Mouse (Mus musculus) lung, postnatal 36 days (tissue): ENCODE data around the gene Ifit3.
"Not testable (repeated sequence)": the region's sequence is repeated elsewhere in the genome, so short reads cannot be mapped to it uniquely, and the experiment has no call there.

ENCODE experiments used
- DNase-seq: peaks from one replicate; pipeline ENCODE4 v3.0.0; 2022; ENCODE audit warnings: mixed read lengths

The Ifit3 gene

DNA sequence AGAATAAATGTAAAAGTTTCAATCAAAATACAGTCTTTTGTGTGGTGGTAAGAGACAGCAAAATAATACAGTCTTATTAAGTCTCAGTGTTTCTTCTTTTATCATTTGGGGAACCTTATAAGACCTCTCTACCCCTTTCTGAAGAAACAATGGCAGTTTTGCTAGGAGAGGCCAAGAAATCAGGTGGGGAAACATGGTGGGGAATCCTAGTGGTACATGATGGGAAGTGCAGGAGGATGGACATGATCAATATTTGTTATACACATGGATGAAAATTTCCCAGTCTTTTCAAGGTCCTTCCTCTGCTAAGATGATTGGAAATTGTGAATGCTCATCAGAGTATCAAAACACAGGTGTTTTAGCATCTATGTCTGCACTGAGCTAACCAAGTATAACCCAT is 5.6 kb downstream of the Ifit3 start:
- DNase-seq = no peak

DNA sequence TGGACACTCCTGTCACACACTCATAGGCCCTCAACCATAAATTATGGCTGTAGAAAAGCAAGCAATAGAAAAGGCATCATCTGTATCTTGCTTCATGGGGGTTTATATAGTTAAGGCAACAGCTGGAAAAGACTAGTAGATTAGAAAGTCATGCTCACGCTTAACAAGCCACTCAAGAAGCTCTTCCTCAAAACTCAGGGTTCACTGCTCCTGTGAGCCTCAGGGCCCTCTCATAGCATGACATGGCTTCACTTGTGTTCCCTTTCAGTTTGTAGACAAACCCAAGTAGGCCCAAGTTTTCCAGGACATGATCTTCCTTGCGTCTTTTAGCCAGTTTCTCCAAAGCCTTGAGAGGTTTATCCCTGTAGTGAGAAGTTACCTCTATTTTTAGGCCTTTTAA is 10.1 kb downstream of the Ifit3 start:
- DNase-seq = no peak

DNA sequence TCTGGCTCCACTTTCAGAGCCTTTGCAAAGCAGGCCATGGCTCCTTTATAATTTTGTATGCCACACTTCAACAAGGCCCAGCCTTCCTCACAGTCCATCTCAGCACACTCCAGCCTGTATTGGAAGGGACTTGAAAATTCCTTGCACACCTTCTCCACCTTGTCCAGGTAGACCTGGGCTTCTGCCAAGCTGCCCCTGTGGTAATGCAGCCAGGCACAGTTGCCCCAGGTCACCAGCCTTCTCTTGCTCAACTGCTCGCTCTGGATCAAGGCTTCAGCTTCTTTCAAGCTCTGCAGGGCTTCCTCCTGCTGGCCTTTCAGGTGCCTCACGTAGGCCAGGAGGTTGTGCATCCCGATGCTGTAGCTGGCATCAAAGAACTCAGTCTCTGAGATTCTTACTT is 11.2 kb downstream of the Ifit3 start:
- peak; percentile 42 for DNase-seq

DNA sequence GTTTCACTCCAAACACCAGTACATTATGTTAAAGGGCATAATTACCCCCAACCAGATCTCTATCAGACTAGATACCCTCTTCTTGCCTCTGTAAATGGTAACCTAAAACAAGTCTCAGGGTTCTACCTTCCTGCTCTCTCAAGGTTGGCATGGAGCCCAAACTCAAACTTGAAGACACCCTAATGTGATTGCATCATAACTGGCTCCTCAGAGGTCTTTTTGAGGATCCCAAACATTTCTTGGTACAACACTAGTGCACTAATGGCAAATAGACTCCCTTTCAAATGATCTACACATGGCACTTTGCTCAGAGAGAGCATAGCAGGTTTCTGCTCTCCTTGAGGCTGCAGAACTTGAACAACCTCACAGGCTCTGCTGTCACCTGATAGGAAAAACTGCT is 13.5 kb downstream of the Ifit3 start:
- DNase-seq = no peak

DNA sequence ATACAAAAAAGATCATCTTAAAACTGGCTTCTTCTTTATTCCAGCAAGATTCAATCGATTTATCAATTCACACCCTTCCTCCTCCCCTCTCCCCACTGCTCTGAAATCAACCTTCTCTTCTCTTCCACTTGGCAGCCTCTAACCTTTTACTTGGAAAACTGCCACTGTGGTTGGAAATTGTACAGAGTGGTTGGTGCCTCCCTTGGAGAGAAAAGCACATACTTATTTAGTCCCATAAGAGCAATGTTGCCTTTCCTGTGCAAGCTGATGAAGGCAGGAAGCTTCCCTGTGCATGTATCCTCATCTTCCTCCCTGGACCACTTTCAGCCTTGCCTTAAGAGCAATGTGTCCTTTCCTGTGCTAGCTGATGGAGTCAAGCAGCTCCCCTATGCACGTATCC is 15.0 kb downstream of the Ifit3 start:
- DNase-seq = peak; percentile 81

DNA sequence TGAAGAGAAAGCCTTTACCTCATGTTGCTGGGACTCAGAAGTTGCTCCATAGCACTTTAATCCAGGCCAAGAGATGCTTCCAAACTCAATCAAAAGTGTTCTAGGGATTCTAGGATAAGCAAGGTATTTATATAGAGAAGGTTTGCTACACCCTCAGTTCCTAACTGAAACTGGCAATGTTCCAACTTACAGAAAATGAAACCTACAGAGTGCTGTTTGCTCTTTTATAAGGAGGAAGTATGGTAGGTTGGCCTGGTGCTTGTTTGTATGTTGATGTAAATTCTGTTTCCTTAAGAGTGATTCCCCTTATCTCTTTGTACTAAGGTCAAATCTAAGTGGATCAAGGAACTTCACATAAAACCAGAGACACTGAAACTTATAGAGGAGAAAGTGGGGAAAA is 15.9 kb downstream of the Ifit3 start:
- DNase-seq = peak; percentile 55

DNA sequence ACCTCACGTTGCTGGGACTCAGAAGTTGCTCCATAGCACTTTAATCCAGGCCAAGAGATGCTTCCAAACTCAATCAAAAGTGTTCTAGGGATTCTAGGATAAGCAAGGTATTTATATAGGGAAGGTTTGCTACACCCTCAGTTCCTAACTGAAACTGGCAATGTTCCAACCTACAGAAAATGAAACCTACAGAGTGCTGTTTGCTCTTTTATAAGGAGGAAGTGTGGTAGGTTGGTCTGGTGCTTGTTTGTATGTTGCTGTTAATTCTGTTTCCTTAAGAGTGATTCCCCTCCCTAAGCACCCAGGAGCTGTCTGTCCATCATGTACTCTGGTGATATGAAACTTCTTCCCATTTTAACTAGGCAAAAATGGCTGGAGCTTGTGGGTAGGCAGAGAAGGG is 18.6 kb downstream of the Ifit3 start, which contains the start of gene Ifit1bl1:
Gene Ifit1bl1 (minus strand): TSS at position 69 of the 400 bp plus-strand sequence.
- peak; percentile 51 for DNase-seq

DNA sequence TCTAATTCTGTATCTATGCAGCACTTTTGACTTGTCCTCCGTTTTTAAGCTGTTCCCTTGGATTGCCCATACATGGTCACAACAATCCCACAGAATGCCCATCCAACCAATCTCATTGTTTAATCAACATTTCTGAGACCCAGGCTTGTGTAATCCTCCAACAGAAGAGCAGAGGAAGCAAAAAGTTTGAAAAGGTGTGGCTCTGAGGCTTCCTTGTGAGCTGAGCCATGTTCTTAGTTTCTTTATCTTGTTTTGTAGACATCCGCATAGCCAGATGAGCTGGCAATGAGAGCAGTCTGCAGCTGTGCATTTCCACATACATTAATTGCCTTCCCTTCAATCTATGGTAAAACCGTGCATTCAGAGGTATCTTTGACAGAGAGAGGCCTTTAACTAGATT is 22.1 kb downstream of the Ifit3 start:
- no peak for DNase-seq

DNA sequence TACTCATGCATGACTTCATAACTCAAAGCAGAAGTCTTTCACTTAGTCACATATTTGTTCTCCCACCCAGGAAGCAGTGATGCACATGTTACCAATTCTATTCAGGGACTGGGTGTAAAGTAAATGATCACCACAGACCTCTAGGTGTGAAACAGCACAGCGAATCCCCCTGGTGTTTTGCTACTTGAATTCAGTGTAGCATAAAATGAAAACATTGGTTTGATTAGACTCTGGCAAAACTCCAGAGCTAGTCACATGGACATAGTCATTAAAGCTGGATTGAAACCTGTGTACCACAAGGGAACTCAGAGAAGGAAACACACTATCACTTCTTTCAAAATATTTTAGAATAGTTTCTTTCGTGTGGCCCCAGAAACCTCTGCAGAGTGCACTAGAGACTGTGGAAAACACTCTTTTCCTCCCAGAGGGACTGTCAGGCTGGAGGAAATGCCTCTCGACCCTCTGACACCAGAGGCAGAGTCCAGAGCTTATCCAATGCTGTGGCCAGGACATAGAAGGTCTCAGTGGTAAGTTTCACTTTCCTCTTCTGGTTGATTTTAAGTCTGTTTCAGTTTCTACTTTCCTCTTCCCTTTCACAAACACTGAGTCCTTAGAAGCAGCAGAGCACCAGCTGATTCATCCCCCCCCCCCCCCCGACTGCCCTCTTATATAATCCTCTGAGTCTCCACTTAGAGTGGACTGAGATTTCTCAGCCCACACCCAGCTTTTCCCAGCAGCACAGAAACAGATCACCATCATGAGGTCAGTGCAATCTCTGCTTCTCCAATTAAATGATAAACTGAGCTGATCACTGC is 24.1 kb downstream of the Ifit3 start, which contains the start of gene Ifit3b:
Gene Ifit3b (plus strand): TSS at position 734 of the 815 bp plus-strand sequence.
- DNase-seq = peak; percentile 46

DNA sequence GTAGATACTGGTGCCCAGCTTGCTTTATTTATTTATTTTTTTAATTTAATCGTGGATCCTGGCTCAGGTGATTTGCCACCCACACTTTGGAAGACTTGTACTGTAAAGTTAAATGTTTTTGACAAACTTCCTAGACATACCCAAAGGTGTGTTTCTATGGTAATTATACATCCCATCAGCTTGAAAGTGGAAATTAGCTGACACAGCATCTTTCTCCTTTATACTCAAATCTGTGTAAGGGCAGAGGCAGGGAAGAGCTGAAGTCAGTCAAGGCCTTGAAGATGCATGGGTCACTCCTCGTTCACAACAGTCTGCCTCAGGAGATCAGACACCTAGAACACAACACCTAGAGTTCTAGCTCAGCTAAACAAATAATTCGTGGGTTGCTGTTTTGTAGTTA is 26.8 kb downstream of the Ifit3 start:
- DNase-seq = not testable (repeated sequence)

DNA sequence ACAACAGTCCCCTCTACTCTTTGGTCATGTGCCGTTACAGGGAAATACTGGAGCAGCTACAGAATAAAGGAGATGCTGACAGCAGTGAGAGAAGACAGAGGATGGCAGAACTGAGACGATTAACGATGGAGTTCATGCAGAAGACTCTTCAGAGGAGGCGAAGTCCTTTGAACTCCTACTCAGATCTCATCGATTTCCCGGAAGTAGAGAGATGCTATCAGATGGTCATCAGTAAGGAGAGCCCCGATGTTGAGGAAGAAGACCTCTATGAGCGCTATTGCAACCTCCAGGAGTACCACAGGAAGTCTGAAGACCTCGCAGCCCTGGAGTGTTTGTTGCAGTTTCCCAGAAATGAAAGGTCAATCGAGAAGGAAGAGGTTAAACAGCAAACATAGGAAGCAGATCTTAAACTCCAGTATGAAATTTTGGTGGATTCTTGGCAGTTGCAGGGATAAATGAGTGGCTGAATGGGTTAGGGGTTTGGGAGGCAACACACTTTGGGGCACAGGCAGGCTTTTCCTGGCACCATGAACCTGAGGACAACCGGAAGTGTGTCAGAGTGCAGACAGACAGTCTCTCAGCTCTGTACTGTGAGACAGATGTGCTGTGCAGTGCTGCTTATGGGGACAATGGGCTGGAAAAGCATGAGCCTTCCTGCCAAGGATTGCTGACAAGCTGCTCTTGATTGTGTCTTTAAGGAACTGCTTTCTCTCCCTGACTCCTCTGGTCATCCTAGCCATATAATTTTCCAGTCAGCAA is 29.1 kb downstream of the Ifit3 start:
- DNase-seq = not testable (repeated sequence)

DNA sequence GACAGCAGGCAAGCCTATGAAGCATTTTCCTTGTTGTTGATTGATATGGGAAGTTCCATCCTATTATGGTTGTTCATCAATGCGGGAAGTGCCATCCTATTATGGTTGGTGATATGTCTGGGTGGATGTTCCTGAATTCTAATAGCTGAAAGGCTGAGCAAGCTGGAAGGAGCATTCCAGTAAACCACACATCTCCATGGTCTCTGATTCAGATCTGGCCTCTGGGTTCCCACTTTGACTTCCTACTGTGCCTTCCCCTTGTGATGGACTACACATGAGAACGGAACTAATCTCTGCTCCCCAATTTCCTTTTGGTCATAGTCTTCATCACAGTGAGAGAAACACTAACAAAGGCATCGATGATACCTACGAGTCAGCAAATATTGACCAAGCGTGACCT is 37.5 kb downstream of the Ifit3 start:
- no peak for DNase-seq

DNA sequence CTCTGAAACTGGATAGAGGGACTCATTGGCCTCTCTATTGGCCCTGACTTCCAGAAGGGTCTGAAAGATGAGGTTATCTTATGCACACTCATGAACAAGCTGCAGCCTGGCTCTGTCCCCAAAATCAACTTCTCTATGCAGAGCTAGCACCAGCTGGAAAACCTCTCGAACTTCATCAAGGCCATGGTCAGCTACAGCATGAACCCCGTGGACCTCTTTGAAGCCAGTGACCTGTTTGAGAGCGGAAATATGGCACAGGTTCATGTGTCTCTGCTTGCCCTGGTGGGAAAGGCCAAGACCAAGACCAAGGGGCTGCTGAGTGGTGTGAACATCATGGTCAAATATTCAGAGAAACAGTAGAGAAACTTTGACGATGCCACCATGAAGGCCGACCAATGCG is 40.5 kb downstream of the Ifit3 start:
- DNase-seq = no peak

DNA sequence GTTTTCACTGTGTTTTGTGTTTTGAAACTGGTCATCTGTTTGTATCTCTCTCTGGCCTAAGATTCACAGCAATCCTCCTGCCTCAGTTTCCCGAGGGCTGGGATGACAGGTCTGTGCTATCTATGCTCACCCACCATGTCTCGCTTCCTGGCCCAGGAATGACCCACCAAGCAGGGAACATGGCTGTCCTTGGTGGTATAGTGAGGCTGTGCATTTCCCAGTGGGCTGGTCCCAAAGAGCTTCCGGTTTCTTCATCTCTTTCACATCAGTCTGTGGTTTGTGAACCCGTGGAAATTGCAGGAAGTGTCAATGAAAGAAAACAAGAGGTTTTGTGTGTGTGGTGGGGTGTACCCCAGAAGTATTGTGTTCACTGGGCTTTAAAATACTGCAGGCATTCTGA is 41.3 kb downstream of the Ifit3 start:
- no peak for DNase-seq

DNA sequence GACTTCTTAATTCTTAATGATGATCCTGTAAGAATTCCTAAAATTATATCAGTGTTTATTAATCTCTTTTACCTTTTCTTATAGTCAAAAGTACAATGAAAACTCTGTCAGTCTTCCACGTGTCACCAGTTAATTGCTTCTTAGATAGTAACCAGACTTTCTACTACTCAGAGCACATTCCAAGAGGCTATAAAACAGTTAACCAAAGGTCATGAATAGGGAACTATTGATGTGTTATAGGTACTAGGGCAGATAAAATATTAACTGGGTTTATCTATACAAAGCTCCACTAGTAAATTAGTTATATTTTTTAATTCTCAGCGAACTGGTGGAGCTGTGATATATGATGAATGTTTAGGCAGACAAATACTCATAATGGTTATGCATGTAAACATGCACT is 44.2 kb downstream of the Ifit3 start:
- no peak for DNase-seq

DNA sequence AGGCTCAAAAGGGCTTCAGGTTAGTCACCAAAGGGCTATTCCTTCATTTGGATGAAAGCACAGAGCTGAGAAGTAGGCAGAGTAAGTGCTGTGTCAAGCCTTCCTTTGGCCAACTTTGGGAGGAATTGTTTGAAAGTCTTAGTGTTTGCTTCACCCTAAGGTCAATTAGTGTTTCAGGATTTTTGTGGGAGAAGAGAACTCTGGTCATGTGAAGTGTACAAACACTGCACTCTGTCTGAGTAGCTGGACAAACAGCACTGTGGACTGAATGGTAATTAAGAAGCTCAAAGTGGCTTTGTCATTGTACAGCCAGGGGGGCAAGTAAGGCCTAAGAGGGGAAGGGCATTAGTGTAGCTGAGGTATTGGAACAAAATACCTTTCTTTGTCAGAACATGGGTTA is 48.2 kb downstream of the Ifit3 start:
- peak; percentile 74 for DNase-seq

DNA sequence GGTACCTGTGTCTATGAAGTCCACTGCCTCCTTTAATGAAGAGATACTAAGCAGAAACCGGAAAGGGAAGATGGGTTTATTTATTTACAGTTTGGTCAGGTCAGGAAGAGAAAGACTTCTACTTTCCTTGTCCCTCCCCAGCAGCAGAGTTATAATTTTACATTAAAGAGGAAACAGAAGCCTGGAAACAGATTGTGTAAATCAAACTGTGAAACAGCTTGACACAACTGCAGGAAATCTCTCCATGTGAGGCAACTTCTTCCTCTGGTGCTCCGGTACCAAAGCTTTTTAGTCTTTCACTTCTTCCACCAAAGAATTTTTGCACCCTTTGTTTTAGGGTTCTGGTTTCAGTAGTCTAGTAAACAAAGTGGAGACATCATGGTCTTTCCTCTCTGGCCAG is 50.2 kb downstream of the Ifit3 start:
- DNase-seq = no peak

DNA sequence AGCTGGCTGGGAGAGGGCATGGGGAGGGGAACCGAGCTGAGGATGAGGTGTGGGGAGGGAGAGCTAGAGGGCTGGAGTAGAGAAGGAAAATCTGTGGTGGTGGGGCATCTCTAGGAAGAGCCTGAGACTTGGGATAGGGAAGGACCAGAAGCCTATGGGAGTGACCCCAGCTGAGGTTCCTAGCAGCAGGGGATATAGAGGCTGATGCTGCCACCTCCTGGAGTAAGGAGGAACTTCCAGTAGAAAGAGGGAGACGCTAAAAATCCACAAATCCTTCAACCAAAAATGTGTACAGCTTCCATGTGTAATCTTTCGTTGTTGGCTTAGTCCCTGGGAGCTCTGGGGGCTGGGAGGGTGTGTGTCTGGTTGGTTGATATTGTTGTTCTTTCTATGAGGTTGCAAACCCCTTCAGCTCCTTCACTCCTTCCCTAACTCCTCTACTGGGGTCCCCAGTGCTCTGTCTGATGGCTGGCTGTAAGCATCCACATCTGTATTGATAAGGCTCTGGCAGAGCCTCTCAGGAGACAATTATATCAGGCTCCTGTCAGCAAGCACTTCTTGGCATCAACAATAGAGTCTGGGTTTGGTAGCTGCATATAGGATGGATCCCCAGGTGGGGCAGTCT is 53.7 kb downstream of the Ifit3 start:
- peak; percentile 83 for DNase-seq
